Mouse (Mus musculus) spleen, postnatal 14 days (tissue): ENCODE data around the gene Ccser2.
"Not testable (repeated sequence)": the region's sequence is repeated elsewhere in the genome, so short reads cannot be mapped to it uniquely, and the experiment has no call there.

ENCODE experiments used
- DNase-seq, 2 experiments: peaks; one replicate each; pipeline ENCODE4 v3.0.0; 2021 to 2022; ENCODE audit warnings: low spot score in 2 of 2

The Ccser2 gene

DNA sequence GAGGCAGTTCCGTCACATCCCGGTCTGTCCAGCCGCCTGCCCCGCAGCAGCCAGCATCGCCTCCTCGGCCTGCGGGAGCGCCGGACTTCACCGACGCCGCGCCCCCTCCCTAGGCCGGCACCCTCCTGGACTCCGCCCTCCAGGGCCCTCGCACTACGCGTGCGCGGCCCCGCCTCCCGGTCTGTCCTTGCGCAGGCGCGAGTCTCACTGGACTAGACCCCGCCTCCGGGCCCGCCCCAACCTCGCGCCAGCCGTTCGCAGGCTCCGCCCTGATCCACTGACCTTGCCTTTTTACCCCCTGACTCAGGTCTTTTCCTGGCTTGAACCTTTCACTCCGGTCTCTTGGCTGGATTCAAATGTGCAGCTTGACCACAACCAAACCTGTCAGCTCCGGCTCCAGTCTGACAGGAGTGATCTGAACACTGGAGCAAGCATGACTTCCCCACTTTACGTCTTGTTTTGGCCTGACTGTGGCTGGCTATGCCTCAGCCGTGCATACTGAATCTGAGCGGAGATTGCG, at the start of gene Ccser2:
Ccser2 (minus strand) TSS at position 150 of the 520 bp plus-strand sequence.
- DNase-seq, result peak; percentile 95

DNA sequence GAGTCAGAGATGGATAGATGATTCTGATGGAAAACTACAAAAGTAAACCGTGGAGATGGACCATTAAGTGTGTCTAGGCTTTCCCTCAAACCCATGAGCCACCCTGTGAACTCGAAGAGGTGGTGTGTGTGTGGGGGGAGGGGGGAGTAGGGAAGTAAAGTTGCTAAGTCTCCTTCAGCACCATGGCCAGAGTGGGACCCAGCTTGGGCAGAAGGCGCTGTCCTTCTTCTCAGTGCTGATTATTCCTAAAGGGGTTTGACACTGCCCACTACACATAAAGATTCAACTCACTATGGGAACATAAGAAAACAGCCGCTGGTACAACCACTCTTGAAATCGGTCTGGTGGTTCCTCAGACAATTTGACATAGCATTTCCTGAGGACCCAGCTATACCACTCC, 47.3 kb upstream of the Ccser2 start:
- DNase-seq, result no peak

DNA sequence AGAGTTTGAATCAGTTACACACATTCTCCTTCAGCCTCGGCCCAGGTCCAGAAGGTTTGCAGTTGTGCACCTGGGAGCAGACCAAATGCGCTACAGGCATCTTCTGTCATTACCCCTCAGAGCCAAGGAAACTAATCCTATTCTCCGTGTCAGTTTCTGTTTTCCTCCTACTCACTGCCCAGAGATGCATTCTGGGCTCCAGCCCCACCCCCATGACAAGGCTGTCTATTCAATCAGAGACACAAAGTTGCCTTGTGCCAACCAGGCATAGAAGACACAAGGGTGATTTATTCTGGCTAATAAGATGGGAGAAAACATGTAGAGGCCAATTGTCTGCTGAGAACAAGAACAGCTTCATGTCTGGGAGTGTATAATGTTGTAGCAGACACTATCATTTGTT, 45.1 kb upstream of the Ccser2 start:
- no peak for DNase-seq

DNA sequence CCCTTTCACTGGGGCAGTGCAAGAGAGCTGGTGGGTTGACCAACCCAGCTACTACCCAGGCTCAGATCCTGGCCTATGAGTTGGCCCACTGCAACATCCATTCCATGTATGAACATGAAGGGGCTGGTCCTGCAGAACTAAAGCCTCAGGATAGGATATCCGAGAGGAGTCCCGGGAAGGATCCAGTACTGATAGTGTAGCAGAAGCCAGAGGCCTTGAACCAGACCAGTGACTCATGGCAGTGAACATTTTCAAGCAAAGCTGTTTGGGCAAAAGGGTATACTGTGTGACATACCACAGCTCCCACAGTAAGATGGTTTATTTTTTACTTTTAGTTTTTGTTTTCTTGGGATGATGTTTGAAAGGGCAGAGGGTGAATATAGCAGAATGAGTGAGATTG, 41.1 kb upstream of the Ccser2 start:
- DNase-seq, result no peak

DNA sequence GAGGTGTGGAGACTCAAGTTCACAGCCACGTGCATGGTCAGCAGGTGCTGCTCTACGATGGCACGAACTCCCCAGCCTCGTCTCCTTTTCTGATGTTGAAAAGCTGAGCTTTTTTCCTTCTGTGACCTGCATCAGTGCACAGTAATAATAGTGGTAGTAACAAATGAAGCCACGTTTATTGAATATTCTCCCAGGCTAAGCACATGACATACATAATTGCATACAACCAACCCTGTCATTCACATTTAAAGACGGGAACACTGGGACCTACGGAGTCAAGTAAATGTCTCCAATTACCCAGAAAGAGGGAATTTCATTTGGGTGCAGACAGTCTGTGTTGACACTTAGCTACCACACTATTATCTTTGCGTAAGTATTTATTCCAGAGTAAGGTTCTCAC, 37.9 kb upstream of the Ccser2 start:
- no peak for DNase-seq

DNA sequence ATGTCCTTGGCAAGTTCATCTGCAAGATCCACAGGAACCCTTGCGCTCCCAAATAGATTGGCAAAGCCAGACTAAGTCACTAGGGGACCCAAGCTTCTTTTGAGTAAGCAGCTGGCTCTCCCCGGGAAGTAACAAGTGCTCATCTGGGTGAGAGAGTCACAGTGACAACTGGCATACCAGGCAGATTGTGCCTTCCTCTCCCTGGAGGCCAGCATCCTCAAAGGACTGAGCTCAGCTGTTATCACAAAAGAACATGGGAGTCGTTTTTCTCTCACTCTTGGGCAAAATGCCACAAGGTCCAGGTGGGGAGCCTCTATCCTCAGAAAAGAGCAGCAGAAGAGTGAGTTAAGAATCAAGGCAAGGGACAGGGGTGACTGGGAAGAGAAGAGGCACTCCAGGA, 37.3 kb upstream of the Ccser2 start:
- no peak for DNase-seq

DNA sequence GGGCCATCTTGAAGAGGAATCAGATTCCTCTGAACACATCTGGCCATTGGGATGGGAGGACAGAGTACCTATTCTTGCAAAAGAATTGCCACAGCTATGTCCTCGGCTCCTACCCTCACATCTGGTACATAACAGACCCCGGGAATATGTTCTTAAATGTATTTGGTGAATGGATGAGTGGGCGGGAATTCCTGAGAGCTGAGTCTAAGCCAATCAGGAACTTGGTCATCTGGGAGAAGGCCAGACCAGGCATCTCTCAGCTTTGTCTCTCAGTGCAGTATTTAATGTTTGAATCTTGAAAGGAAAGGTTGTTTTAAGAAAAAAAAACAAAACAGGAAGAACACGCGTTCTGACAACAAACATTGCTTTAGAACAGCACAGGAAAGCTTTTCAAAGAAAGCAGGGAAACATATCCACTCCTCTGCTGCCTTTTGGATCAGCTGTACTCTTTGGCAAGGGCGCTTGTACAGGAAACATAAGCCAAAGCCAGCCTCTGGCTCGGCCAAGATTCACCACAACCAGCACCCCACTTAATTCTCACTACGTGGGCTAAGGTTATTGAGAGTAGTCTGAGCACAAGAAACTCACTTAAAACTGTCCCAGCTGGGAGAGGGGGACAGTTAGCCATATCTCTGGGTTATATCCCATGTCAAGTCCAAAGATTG, 35.0 kb upstream of the Ccser2 start:
- DNase-seq, result no peak

DNA sequence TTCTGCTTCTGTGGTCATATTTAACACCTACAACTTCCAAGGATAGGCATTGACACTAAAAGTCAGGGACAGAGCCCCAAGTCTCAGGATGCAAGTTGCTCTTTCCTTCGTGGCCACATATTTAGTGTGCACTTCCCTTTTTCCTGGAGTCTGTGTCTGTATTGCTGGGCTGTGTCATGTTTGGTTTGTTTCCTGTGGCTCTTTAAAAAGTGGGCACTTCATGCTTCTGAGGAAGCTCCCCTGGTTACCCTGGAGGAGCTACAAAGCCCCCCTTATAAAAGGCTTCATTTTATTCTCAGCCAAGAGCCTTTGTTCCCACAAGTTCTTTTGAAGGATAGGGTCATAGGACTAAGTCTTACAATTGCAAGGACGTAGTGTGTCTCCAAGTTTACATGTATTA, 34.3 kb upstream of the Ccser2 start:
- DNase-seq, result no peak

DNA sequence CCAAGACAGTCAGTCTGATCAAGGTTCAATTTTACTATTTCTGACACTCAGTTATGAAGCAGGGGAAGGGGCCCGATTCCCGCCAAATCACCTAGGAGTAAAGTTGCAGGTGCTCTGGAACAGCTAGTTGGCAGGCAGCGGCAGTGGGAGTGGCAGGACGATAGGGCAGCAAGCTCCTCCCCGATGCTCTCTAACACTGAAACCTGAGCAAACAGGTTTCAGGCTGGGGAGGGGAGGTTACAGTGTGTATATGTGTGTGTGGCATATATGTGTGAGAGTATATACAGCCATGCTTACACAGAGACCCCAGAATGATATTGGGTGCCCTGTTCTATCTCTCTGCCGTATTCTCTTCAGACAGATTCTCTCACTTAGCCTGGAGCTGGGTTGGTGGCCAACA, 32.2 kb upstream of the Ccser2 start:
- DNase-seq, result not testable (repeated sequence)

DNA sequence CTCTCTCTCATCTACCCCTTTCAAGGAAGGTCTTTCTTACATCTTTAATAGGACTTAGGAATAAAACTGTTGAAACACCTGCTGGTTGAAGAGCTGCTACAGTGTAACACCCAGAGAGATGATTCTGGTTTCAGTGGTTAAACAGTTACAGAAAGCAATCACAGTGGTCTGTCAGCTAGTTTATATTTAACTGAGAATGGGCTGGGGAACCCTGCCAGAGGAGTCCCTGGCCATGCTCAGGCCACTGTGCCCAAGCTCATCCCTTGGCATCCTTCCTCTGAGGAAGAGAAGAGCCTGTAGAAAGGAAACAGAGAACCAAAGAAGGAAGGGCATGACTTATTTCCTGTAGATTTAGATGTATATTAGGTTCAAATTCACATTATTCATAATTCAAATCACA, 21.2 kb upstream of the Ccser2 start:
- no peak for DNase-seq

DNA sequence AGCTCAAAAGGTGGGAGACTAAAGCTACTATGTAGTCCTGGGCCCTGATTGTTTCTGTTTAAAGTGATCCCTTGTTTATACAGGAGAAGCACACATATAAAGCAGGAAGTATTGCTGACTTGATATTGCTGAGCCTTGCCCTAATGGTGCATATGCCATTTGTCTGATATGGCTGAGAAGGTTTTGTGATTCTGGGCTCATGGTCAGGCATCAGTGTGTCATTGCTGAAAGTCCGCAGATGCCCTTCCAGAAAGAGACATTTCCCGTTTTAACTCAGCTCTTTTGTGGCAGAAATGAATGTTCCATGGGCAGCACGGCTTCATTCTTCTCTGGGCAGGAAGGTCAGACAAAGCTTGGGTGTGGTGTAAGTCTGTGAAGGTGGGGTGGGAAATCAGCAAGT, 17.1 kb upstream of the Ccser2 start:
- no peak for DNase-seq

DNA sequence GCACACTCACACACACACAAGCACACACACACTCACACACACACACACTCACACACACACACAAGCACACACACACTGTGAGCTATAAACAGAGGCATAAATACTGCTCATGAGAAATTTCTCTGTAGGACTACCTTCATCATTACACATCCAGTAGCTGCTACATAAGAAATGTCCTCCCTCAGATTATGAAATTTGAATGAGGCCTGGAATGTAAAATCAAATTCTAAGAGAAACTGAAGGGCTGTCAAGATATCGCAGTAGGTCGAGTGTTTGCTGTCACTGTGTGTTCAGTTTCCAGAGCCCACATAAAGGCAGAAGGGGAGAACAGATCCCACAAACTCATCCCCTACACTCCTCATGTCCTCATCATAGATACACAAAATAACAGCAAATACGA, 6.4 kb upstream of the Ccser2 start:
- no peak for DNase-seq

DNA sequence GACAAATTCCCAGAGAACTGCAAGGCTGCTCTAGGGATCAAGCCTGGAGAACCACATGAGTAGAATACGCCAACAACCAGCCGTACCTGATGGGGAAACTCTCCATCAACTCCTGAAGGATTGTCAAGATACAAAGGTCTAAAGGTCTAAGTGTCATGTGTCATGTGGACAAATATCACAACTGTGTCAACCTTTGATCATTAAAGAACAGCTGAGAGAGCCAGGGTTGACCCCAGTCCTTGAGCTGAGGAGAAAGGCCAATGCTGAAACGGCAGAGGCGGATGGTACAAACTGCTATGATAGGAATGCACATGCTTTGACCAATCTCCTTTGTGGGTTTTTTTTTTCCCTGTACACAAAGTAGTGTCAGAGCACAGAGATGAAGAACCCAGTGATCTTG, 2.6 kb upstream of the Ccser2 start:
- no peak for DNase-seq

DNA sequence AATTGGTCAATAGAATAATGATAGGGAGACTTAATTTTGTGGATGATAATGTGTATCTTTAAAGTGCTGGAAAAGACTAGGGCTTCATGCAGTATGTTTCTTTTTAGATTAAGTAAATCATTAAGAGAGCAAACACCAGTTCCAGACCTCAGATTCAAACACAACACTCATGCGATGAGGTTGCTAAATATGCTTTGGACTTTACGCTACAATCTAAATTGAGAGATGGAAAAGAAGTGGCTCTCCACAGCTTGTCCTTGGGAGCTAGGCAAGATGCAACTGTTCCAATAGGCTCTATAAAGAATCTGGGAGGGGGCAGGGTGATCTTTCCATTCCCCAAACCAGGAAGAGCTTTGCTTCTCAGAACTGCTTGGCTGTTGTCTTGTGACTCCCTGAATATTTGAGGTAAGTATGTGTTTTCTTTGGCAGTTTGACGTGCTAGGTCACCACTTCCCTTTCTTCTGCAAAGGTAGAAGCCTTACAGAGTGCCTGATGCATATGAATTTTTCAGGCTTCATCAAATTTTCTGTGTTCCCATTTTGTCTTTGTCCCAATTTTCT, 1.4 kb upstream of the Ccser2 start:
- DNase-seq, result no peak

DNA sequence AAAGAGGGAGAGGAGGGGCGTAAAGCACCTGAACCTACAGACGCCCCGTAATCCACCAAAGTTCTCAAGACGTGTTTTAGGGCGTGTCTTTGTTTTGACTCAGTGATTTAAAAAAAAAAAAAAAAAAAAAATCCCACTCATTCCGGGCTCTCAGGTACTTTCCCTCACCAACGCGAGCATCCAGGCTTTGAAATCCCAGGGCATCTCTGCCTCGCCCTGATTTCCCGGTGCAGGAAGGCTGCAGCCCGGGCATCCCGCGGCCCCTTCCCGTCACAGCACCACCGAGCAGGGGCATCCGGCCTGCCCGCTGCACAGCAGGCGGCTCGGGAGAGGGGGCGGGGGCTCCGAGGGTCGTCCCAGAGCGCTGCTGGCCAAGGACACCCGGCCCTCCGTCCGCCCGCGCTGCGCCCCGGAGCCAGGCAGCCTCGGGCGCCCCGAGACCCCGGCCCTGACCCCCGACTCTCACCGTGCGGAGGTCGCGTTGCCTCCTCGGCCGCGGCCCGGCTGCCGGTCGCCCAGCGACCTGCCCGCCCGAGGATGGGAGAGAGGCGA, 425 bp downstream of the Ccser2 start:
- DNase-seq, result peak; percentile 10 to 22

DNA sequence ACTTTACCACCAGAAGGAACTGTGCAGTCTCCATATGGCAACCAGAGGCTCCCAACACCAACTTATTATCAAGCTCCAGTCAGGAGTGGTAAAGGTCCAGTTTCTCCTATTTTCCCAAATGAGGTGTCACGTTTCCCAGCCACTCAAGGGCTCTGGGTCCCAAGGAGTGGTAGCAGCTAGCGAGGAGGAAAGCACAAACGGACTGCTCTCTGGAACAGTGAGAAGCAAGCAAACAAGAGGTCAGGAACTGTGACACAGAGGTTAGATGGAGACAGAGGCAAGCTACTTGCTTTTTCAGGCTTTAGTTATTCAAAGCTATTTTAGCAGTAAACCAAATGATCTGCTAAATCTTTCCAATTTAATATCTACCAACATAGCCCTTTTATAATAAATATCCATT, 3.2 kb downstream of the Ccser2 start:
- DNase-seq, result no peak

DNA sequence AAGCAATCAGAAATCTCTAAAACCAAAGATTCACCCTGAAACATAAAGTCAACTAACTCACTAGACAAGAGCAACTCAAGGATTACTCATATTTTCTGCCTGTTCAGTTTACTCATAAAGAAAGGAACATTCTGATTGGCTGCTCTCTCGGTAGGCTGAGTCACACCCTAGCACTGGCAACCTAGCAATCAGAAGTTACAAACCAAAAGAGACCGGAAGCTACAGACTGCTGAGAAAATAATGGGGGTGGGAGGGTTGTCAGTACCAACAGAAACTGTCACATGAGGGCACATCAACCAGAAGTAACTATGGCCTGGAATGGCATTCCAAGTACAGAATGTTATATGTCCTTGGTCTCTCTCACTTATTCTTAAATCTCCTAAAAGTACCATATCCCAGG, 6.1 kb downstream of the Ccser2 start:
- no peak for DNase-seq

DNA sequence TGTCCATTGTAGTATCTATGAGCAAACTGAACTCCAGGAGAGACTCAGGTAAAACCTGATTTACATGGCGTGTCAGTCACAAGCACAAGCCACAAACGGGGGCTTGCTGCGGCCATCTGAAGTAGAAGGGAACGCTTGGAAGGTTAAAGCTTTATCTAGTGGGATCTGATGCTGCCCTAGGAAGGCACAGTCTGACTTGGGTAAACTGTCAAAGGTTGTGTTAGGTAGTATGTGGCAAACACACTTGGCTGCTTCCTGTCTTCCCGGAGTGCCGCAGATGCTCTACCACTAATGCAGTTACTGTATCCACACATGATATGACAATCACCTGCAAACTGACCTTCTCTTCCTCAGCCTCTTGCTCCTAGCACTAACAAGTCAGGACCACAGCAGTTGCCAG, 10.9 kb downstream of the Ccser2 start:
- DNase-seq, result no peak

DNA sequence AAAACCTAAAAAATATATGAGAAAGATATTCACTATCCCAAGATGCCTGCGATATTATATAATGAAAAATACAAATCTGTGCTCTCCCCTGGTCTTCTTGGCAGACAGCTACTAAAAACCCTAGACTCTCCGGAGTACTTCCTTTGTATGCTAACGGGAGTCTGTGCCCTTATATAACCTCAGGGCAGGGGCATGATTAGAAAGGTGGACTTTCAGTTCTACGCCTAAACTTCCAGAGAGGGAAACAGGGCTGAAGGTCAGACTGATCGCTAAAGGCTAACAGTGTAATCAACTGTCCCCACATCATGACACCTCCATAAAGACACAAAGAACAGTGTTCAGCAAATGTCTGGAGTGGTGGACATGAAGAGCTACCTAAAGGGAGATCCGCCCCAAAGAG, 11.3 kb downstream of the Ccser2 start:
- no peak for DNase-seq

DNA sequence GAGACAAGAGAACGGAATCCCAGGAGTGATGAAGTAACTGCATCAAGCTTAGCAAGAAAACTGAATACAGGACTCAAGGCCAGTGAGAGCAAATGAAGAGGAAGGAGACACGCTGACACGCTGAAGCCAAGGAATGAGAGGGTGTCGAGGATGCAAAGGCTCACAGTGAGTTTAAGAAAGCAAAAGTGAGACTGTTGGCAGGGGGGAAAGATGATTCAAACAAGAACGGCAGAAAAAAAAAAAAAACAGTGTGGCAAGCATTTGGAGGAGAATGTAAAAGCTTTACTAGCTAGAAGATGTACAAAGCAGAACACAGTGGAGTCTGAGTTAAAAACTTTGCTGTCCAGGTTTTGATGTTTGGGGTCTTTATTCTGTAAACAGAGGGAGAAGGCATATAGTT, 11.9 kb downstream of the Ccser2 start:
- DNase-seq, result no peak

DNA sequence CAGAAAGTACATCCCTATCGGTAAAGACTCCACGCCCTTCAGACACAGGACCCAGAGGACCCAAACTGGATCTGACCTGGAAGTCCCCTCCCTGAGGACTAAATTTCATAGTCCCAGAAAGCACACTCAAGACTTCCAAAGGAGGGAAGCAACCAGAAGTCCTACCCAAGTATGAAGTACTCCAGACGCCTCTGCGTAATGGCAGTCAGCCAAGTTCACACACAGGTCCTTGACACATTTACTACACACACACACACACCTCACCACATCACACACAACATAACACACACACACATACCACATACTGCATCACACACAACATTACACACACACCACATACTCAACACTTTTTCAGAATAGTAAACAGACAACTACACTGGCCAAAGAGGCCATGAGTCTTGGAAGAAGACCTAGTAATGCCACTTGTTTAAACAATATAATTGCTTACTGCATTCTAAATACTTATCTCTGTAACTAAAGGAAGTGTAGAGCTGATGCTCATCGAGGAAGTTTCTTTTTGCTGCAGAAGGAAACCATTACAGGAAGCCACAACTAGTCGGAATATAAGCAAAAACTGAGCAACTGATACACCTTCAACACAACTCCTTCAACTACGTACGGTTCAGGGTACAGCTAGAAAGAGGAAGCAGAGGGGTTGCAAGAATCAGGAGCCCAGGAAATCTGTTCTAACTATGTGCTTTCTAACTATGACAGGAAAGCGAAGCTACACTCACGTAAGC, 15.7 kb downstream of the Ccser2 start:
- DNase-seq, result no peak

DNA sequence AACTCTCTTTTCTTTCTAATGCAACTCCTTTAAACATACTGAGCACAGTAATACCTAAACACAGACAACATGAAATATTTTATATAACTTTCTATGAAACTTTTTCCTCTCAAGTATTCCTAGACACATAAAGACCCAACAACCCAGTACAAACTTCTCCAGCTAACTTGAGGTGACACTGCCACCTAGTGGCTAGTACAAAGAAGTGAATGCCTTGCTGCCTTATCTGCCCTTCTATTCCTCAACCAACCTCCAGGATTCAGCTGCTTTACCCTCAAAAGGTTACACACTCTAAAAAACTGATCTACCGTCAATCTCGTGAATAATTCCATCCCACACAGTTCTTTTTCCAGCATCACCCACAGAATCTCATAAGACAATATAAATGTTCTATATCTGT, 16.4 kb downstream of the Ccser2 start:
- DNase-seq, result no peak

DNA sequence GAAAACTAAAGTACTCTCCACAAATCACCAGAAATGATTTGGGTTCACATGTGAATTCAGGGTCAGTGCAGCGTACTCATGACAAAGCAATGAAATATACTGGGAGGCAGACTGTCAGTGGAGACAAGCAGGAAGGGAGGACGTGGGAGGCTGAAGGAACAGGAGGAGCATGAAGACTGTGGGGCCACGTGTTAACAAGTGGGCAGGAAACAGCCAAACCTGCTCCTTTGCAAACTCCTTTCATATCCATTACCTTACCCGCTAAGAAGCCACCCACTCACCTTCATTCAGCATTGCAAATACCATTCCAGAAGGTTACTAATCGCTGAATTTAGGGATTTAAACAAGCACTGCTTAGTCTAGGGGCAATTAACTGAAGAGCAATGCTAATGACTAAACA, 25.9 kb downstream of the Ccser2 start:
- no peak for DNase-seq
